Mouse (Mus musculus): ENCODE data around the gene Samd14. TPM values are rescaled to one million over a fixed set of nuclear protein-coding genes. Genes with fewer than 3 reads are reported as not detected.
A peak's percentile ranks its signal among the peaks of the same experiment; 100 is the strongest.

The Samd14 gene
- polyA plus RNA-seq, 1 experiment = 775 TPM

- Histone ChIP-seq H3K4me1 (peaks cover 45% of the 10 kb centered on the region), H3K9me3 (no peaks in the 10 kb centered on the region), H3K4me3 (replicated peaks) (peak overlapping the region; percentile 97), H3K36me3 (replicated peaks; ENCODE audit: low read length) (peaks cover 42% of the 10 kb centered on the region), H3K27me3 (replicated peaks) (peaks cover 66% of the 10 kb centered on the region)
- TF ChIP-seq FLI1 (IDR thresholded peaks at IDR 0.05; ENCODE audit: low read length) (no peak), GATA1 (IDR thresholded peaks at IDR 0.05; ENCODE audit: borderline replicate concordance, low read length) (no peak)
Observed at GRCm38 (mm10) chr11:95040491-95041138, 30.9 kb downstream of the Samd14 start.

GRCm38 (mm10) chr11:95041139-95041609 is 31.5 kb downstream of the Samd14 start, which contains the start of gene Pdk2:
Pdk2 (minus strand) TSS chr11:95041354.
- peaks cover 66% of the 10 kb centered on the region for H3K27me3 ChIP-seq (replicated peaks)
- H3K4me3 ChIP-seq (replicated peaks) = peak within 1 kb of the TSS; percentile 97
- peaks cover 45% of the 10 kb centered on the region for H3K4me1 ChIP-seq
- TF ChIP-seq FLI1 (IDR thresholded peaks at IDR 0.05; ENCODE audit: low read length) = no peak
- TF ChIP-seq GATA1 (IDR thresholded peaks at IDR 0.05; ENCODE audit: borderline replicate concordance, low read length) = no peak
- H3K36me3 ChIP-seq (replicated peaks; ENCODE audit: low read length) = peaks cover 37% of the 10 kb centered on the region
- no peaks in the 10 kb centered on the region for H3K9me3 ChIP-seq

- peaks cover 45% of the 10 kb centered on the region for H3K4me1 ChIP-seq
- H3K9me3 ChIP-seq = no peaks in the 10 kb centered on the region
- peak overlapping the region; percentile 97 for H3K4me3 ChIP-seq (replicated peaks)
- H3K27me3 ChIP-seq (replicated peaks) = peaks cover 68% of the 10 kb centered on the region
- TF ChIP-seq FLI1 (IDR thresholded peaks at IDR 0.05; ENCODE audit: low read length) (no peak), GATA1 (IDR thresholded peaks at IDR 0.05; ENCODE audit: borderline replicate concordance, low read length) (no peak)
- peaks cover 27% of the 10 kb centered on the region for H3K36me3 ChIP-seq (replicated peaks; ENCODE audit: low read length)
Observed at GRCm38 (mm10) chr11:95042096-95042495, 32.4 kb downstream of the Samd14 start.

GRCm38 (mm10) chr11:95043060-95043459 is 33.4 kb downstream of the Samd14 start:
- TF ChIP-seq GATA1 (IDR thresholded peaks at IDR 0.05; ENCODE audit: borderline replicate concordance, low read length) (no peak), FLI1 (IDR thresholded peaks at IDR 0.05; ENCODE audit: low read length) (no peak)

GRCm38 (mm10) chr11:95043608-95044007 is 33.9 kb downstream of the Samd14 start:
- Histone ChIP-seq H3K4me3 (replicated peaks) (no peak overlapping the region), H3K36me3 (replicated peaks; ENCODE audit: low read length) (peaks cover 12% of the 10 kb centered on the region), H3K27me3 (replicated peaks) (peaks cover 65% of the 10 kb centered on the region), H3K4me1 (peaks cover 42% of the 10 kb centered on the region), H3K9me3 (no peaks in the 10 kb centered on the region)
- TF ChIP-seq FLI1 (IDR thresholded peaks at IDR 0.05; ENCODE audit: low read length) (no peak), GATA1 (IDR thresholded peaks at IDR 0.05; ENCODE audit: borderline replicate concordance, low read length) (no peak)

More at GRCm38 (mm10) chr11:95043060-95043459, 33.4 kb downstream of the Samd14 start:
- Histone ChIP-seq H3K9me3 (no peaks in the 10 kb centered on the region), H3K4me1 (peaks cover 45% of the 10 kb centered on the region), H3K4me3 (replicated peaks) (no peak overlapping the region), H3K36me3 (replicated peaks; ENCODE audit: low read length) (peaks cover 18% of the 10 kb centered on the region), H3K27me3 (replicated peaks) (peaks cover 67% of the 10 kb centered on the region)

GRCm38 (mm10) chr11:95044185-95044870 is 34.6 kb downstream of the Samd14 start:
- Histone ChIP-seq H3K4me1 (peaks cover 36% of the 10 kb centered on the region), H3K4me3 (replicated peaks) (no peak overlapping the region), H3K9me3 (no peaks in the 10 kb centered on the region), H3K27me3 (replicated peaks) (peaks cover 64% of the 10 kb centered on the region), H3K36me3 (replicated peaks; ENCODE audit: low read length) (peaks cover 5% of the 10 kb centered on the region)
- TF ChIP-seq GATA1 (IDR thresholded peaks at IDR 0.05; ENCODE audit: borderline replicate concordance, low read length) = no peak
- TF ChIP-seq FLI1 (IDR thresholded peaks at IDR 0.05; ENCODE audit: low read length) = no peak

- Histone ChIP-seq H3K36me3 (replicated peaks; ENCODE audit: low read length) (no peaks in the 10 kb centered on the region), H3K9me3 (no peaks in the 10 kb centered on the region), H3K27me3 (replicated peaks) (peaks cover 66% of the 10 kb centered on the region), H3K4me3 (replicated peaks) (no peak overlapping the region), H3K4me1 (peaks cover 11% of the 10 kb centered on the region)
- no peak for TF ChIP-seq FLI1 (IDR thresholded peaks at IDR 0.05; ENCODE audit: low read length)
- TF ChIP-seq GATA1 (IDR thresholded peaks at IDR 0.05; ENCODE audit: borderline replicate concordance, low read length) = no peak
Observed at GRCm38 (mm10) chr11:95046980-95047680, 37.5 kb downstream of the Samd14 start.

- H3K27me3 ChIP-seq (replicated peaks) = peaks cover 73% of the 10 kb centered on the region
- TF ChIP-seq GATA1 (IDR thresholded peaks at IDR 0.05; ENCODE audit: borderline replicate concordance, low read length) (no peak), FLI1 (IDR thresholded peaks at IDR 0.05; ENCODE audit: low read length) (no peak)
- no peaks in the 10 kb centered on the region for H3K36me3 ChIP-seq (replicated peaks; ENCODE audit: low read length)
- no peak overlapping the region for H3K4me3 ChIP-seq (replicated peaks)
- no peaks in the 10 kb centered on the region for H3K9me3 ChIP-seq
- no peaks in the 10 kb centered on the region for H3K4me1 ChIP-seq
Observed at GRCm38 (mm10) chr11:95053062-95053461, 43.4 kb downstream of the Samd14 start.

GRCm38 (mm10) chr11:95056768-95057501 is 47.3 kb downstream of the Samd14 start:
- TF ChIP-seq FLI1 (IDR thresholded peaks at IDR 0.05; ENCODE audit: low read length) (no peak), GATA1 (IDR thresholded peaks at IDR 0.05; ENCODE audit: borderline replicate concordance, low read length) (no peak)
- Histone ChIP-seq H3K27me3 (replicated peaks) (peaks cover 78% of the 10 kb centered on the region), H3K4me3 (replicated peaks) (no peak overlapping the region), H3K36me3 (replicated peaks; ENCODE audit: low read length) (no peaks in the 10 kb centered on the region), H3K4me1 (no peaks in the 10 kb centered on the region), H3K9me3 (no peaks in the 10 kb centered on the region)
